Mouse (Mus musculus) E14TG2a.4 (cell line): ENCODE data around the gene Ankmy2.

Experiments used
- CTCF ChIP-seq: conservative IDR thresholded peaks from 2 replicates; pipeline ENCODE4 v1.5.1; 2014; ENCODE audit warnings: low read length
- NANOG ChIP-seq: IDR thresholded peaks from 2 replicates; pipeline ENCODE4 v1.6.1; 2014; ENCODE audit warnings: borderline replicate concordance, low read length, mixed read lengths
- POU5F1 ChIP-seq: IDR thresholded peaks from 2 replicates; pipeline ENCODE4 v1.6.1; 2014; ENCODE audit warnings: low read length, borderline replicate concordance

GRCm38 (mm10) chr12:36210096-36210495 lies 53.2 kb downstream of the Ankmy2 start:
- no peak for TF ChIP-seq CTCF
- no peak for TF ChIP-seq NANOG
- no peak for TF ChIP-seq POU5F1
